Mouse (Mus musculus): ENCODE results near the gene Stxbp3. TPM values are rescaled to one million over a fixed set of nuclear protein-coding genes. Genes with fewer than 3 reads are reported as not detected.

The Stxbp3 gene
- total RNA-seq, 4 experiments from 2014 or later: 22.8 to 39.8 (median 30.9) TPM

DNA sequence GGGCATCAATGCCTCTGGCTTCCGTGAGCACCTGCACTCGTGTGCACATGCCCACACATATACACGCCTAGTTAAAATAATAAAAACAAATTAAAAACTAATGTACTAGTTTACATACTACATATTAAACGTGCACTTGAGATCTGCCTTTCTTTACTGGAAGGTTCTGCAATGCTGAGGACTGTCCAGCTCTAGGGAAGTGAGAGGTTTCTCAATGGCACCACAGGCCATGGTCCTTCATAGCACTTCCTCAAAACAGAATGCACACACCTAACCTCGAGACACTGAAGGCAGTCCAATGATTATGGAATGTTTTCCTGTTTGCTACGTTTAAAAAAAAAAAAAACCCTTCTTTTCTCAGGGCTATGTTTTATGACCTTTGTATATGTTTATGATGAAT, 42.6 kb downstream of the Stxbp3 start:
- no peak for DNase-seq (ENCODE audit: low spot score in 2 of 2)

DNA sequence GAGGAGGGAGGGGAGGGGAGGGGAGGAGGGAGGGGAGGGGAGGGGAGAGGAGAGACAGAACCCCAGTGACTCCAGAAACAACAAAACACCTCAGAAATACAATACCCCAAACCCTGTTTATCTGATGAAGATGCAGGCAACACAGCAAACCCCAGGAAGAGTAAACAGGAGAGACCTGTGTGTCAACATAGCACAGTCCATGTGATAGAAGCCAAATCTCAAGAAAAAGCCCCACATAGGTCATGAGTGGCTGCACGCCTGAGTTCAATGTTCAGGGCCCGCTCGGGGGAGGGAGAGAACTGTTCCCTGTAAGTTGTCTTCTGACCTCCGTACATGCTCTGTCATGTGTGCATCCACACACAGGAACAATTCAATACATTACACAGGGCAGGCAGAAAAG, 43.9 kb downstream of the Stxbp3 start:
- no peak for DNase-seq (ENCODE audit: low spot score in 2 of 2)

DNA sequence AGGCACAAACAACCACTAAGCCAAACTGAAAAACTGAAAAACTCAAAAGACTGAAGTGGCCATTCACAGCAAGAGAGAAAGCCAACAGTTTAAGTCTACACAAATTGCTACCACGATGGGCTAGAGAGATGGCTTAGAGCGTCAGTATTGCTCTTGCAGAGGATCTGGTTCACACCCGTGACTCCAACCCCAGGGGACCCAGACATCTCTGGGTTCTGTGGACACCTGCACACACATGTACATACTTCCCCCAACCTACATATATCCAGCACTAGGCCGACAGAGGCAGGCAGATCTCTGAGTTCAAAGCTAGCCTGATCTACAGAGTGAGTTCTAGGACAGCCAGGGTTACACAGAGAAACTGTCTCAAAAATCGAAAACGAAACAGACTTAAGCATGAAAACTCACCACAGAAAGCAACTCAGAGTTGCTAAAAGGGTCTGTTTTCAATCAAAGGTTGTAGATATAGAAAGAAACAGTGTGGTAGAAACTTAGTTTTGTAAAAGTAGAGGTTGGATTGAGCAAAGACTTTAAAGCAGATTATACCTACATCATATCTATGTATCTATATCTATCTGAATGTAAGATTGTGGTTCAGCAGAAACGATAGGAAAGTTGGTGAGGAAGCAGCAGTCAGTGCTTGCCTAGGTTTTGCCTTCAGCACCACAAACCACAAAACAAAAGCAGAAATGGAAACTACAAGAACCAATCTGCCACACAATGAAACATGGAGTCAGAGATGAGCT, 44.6 kb downstream of the Stxbp3 start:
- DNase-seq (ENCODE audit: low spot score in 2 of 2): no peak

DNA sequence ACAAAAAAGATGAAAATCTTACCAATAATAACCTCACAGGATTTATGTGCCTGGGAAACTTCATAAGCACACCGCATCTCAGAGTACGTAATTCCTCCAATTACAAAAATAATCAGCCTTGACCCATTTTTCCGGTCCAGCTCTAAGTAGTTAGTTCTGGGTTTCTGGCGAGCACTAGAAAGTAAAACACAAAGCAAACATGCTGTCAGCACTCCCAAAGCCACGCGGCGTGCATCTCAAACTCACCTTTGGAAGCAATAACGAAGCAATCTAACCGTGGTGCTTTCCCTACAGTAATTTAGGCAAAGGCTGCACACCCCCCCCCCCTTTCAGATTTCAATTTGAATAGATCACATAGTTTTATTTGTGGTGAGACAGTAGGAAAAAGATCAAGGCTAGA, 45.5 kb downstream of the Stxbp3 start:
- no peak for DNase-seq (ENCODE audit: low spot score in 2 of 2)

DNA sequence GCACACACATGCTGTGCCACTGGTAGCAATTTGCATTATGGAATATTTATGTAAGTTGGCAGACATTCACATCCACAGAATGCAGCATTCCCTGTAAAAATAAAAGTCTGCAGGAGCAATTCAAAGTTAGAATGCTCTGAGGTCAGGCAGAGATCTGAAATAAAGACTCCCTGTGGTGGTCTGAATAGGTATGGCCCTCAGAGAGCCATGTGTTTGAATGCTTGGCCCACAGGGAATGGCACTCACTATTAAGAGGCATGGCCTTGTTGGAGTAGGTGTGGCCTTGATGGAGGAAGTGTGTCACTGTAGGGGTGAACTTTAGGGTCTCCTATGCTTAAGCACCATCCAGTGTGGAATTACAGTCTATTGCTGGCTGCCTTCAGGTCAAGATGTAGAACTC, 47.9 kb downstream of the Stxbp3 start:
- no peak for DNase-seq (ENCODE audit: low spot score in 2 of 2)

DNA sequence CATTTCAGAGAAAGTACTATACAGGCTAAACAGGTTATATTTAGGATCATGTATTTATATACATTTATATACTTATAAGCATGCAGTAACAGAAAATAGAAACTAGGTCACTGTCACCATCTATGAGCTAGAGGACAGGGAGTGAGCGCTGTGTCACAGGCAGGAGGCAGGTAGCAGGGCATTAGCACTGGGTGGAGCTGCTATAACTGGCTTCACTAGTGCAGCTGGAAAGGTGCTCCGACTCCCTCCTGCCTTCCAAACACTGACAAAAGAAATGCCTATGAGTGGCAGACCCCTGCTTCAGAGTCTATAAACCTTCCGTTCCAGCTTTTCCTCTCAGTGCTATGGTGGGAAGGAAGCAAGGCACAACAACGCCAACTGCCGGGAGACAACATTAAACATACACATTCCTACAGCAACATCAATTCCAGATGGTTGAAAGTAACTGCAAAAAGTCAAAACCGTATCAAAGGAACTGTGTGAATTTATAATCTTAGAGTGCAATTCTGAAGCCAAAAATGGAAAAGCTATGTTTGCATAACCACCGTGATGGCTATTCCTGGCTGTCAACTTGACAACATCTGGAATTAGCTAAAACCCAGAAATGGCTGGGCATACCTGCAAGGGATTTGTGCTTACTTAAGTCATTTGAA, 49.1 kb downstream of the Stxbp3 start:
- DNase-seq (ENCODE audit: low spot score in 2 of 2): no peak

DNA sequence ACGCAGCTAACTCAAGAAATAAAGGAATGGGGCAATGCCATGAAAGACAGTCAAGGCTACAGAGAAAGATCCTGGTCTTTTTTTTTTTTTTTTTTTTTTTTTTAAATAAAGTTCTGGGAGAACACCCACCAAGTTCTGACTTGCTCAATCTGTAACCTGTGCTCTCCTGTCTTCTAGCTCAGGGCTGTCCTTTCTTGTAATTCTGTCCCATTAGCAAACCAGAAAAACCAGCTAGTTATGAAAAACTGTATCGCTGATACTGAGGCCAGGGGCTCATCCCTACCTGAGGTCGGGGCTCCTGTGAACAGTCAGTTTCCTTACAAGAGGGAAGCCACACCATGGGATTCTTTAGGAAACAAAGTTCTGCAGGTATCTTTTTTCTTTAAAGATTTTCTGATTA, 49.8 kb downstream of the Stxbp3 start:
- no peak for DNase-seq (ENCODE audit: low spot score in 2 of 2)

DNA sequence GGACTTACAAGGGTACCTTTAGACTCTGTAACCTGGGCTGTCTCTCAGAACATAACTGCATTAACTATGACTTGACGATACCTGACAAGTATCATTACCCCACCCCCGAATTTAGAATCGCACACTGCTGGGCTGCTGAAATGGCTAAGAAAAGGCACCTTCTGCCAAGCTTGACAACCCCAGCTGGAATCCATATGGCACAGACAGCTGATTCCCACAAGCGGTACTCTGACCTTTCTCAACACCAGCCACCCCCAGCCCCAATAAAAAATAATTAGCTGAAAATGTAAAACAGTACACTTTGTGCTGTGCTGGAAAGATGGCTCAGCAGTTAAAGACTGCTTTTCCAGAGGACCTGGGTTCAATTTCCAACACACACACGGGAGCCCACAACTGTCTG, 51.0 kb downstream of the Stxbp3 start:
- no peak for DNase-seq (ENCODE audit: low spot score in 2 of 2)

DNA sequence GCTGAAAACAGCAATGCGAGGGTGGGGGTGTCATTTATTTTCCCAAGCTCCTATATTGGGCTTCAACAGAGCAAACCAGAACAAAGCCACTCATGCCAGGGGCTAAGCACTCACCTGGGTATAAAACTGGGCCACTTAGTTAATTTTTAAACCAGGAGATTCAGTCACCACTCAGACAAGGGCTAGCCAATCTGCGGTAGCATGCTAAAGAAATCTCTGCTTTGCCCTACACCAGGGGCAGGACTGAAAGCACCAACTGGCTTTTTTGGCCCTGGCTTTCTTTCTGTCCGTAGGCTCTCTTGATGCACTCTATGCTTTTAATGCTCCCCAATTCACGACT, 51.9 kb downstream of the Stxbp3 start:
- no peak for DNase-seq (ENCODE audit: low spot score in 2 of 2)

DNA sequence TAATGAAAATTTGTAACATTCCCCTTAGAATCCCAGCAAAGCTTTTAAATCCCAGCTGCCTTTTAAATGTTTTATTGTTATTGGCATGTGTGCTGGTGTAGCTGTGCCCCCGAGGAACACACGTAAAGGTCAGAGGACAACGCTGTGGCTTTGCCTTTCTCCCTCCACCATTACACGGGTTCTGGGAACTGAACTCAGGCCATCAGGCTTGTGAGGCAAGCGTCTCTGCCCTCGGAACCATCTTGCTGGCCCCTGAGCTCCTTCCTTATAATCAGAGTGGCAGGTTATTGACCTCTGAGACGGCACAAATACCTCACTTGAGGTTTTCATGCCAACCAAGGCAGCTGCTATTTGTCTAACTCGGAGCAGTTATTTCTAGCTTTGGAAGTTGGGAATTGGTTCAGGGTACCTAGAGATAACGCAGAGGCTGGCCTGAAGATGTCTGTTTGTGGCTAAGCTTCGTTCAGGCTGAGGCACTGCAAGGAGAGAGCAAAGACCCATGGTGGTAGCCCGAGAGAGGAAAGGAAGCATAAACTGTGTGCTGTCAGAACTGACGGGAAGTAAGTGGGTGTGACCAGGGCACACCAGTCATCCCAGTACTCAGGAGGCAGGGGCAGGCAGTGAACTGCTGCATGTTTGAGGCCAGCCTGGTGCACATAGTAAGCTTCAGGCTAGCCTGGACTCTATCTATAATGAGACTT, 52.4 kb downstream of the Stxbp3 start:
- no peak for DNase-seq (ENCODE audit: low spot score in 2 of 2)

DNA sequence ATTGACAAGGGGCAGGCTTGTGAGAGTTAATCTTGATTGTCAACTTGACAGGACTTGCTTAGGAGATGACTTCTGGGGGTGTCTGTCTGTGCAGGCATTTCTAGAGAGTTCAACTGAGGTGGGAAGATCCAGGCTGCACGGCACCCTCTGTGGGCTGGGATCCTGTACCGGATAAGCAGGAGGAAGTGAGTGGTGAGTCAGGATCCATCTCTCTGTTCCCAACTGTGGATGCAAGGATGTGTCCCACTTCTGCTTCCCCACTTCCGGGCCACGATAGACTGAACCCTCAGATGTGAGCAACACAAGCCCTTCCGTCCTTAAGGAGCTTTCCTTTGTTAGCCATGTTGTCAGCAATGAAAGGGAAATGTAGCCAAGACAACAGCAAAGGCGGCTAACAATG, 53.8 kb downstream of the Stxbp3 start:
- no peak for DNase-seq (ENCODE audit: low spot score in 2 of 2)

DNA sequence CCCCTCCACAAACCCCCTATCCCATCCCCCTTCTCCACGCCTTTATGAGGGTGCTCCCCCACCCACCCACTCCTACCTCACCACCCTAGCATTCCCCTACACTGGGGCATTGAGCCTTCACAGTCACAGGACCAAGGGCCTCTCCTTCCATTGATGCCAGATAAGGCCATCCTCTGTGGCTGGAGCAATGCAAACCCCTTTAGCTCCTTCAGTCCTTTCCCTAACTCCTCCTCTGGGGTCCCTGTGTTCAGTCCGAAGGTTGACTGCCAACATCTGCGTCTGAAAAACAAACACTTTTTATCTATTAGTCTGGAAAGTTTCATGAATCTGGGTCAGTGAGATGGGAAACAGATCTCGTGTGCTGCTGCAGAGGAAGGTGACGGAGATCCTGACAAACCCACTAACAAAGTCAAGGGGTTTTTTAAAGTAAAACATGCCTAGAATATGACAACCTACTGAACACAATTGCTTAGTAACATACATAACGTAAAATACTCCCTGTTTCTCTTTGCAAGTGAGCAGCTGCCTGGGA, 57.9 kb downstream of the Stxbp3 start:
- no peak for DNase-seq (ENCODE audit: low spot score in 2 of 2)

DNA sequence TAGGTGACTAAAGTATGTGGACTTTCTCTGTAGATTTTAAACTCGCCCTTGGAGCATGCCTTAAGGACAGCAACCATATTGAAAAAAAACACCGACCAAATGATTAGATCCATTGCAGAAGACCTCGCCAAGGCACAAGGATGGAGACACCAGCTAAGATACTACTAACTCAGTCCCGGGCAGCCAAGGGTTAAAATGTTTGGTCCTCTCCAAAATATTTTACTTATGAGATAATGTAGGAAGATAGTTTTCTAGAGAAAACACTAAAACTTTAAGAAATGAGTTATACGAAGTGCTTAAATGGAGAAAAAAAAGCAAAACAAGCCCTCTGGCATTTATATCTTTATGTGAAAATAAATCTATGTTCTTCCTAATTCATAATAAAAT, 58.4 kb downstream of the Stxbp3 start:
- DNase-seq (ENCODE audit: low spot score in 2 of 2): no peak

DNA sequence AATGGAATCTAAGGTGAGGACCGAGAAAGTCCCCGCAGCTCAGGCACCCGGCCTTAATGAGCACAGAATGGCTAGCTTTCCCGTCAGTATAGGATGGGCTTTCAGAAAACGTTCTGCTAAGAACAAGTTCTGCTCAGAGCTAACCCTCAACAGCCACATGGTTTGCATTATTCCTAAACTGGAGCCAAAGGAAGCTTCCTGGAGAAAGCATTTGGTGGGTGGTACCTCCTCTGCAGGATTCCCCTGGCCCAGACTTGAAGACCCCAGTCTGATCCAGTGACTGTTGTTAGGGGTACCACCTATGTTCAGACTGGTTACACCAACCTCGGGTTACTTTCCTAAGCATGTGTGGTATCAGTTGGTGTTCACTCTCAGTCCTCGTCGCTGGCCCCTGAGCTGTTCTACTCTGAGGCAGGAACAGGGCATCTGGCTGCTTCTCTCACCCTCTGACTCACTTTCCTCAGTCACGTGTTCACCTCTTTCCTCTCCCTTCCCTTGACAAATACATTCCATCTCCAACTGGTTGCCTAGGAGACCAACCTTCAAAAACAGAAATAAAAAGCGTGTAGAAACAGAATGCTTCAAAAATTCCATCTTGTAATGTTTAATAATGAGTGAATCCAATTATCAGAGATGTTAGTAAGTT, 59.0 kb downstream of the Stxbp3 start:
- DNase-seq (ENCODE audit: low spot score in 2 of 2): peak; percentile 65 to 69

DNA sequence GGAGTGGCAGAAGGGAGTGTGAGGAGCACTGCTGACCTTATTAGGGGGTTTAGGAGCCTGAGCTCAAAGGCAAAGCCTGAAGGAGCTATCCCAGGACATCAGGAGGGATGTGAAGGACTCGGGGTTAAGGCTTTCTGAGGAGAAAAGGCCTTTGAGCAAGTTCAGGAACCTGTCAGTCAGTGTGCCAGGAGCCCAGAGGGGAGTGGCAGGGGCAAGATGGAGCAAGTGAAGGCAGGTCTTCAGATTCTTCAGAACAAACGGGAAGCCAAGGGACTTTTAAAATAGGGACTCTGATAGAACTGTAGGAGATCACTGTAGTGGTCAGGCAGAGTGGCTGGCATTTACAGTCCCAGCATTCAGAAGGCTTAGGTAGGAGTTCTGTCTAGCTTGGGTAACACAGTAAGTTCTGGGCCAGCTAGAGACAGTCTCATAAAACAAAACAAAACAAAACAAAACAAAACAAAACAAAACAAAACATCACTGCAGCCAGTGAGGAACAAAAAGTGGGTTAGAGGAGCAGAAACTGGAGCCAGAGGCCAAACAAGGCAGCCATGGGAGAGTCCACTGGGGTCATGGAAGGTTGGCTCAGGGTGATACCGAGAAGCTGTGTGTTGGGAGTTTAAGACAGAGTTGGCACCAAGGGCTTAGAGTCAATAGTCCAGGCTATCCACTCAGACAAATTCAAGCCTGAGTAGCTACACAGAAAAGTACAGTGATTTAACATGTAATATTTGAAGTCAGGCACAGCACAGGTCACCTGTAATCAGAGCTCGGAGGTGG, 61.4 kb downstream of the Stxbp3 start:
- DNase-seq (ENCODE audit: low spot score in 2 of 2): no peak

DNA sequence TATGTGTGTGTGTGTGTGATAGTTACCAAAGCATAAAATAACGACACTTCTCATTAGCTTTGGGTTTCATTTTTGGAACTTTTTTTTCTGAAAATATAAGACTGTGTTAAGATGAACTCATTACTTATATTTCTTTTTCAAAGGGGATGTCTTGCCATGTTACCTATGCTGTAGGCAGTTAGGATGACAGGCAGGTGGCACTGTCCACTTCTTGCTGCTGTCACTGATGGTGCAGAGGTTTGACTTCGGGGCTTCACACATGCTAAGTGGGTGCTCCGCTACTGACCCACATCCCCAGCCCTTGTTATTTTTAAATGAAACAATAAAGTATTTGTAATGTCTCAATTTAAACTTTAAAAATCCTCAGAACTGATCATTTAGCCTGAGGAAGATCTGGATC, 67.5 kb downstream of the Stxbp3 start:
- no peak for DNase-seq (ENCODE audit: low spot score in 2 of 2)

DNA sequence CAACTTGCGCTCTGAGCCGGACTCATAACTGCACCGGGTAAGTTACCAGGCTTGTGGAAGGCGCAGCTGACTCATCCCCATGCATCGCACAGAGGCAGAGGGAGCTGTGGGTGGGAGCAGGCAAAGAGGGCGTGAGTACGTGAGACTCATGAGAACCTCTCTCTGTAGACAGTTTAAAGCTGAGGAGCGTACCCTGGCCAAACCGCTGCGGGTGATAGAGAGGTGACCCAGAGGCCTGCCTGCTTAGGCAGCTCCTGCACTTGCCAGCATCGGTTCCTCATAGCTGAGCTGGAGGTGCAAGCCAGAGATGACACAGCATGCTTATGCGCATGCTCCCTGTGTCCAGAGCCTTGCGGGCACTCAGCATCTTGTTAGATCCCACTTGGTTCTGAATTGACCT, 68.1 kb downstream of the Stxbp3 start:
- DNase-seq (ENCODE audit: low spot score in 2 of 2): peak; percentile 41

DNA sequence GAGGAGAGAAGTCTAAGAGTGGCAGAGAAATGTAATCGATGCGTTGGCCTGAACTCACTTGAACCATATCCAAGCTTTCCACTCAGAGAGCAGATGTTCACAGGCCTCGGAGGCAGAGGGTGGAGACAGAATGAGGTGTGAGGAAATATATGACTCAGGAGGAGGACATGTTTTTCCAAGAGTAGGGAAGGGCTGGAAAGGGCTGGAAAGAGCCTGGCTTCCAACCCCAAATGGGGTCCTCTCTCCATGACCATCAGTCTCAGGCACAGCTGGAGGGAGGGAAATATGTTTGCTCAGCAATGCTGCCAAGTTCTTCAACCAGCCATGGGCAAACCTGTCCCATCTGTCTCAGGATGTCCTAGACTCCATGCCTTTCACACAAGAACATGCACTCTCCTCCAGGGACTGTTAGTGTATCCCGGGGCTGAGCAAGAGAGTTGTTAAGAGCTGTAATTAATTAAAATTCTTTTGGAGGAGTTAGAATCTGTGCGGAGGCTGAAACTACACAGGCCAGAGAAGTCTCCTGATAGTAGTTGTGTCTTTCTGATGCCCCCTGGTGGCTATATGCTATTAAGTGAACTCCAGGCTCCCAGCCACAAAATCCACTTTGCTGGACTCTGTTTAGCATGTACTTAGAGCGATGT, 69.5 kb downstream of the Stxbp3 start:
- DNase-seq (ENCODE audit: low spot score in 2 of 2): peak; percentile 59 to 72

DNA sequence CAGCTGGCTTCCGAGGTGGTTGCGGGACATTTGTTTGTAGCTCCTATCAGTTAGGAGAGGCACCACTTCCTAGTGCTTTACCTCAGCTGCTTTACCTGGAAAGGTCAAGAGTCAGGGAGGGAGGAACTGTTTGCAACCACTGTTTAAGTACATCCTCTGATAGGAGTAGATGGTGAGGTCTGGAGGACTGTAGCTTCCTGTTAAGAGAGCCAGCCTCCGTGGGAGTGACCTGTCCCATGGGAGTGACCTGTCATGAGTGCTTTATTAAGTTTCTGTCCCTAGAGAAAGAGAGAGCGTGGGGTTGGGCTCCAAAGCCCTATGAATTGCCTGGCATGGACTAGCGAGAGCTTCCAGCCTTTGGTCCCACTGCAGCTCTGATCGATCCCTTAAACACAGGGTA, 70.8 kb downstream of the Stxbp3 start:
- DNase-seq (ENCODE audit: low spot score in 2 of 2): no peak

DNA sequence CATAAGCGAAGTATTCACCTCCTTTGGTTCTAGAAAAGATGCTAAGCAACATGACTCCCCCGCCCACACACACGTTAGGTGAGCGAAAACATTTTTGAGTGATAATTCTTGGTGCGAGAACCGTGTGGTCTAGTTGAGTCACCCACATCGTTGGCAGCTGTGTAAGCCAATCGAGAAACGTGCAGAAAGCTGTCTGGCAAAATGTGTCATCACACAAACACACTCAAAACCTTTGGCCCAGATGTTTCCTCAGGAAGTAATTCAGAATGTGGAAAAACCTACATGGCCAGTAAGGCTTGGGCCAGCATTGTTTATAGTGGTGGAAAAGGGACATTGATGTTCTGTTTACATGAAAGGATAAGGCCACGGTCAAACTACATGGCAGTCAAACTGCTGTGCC, 72.9 kb downstream of the Stxbp3 start:
- no peak for DNase-seq (ENCODE audit: low spot score in 2 of 2)

DNA sequence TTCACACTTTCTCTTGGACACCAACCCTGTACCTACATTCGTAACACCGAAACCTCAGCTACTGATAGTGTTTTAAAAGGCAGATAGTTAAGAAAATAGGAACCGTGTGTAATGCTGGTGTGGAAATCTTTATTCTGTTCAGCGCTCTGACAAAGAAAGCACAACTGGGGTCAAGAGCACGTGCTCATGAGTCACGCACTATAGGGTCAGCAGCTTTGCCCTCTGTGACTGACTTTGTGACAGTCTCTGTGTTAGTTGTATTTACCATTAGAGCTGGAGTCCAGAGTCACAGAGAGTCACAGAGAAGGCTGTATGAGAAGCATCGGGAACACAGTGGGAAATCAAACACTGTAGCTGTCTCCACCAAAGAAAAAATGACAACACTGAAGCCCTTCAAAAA, 73.4 kb downstream of the Stxbp3 start:
- no peak for DNase-seq (ENCODE audit: low spot score in 2 of 2)

All from layer of hippocampus, adult 8-10 months (tissue).